Mouse (Mus musculus) hindbrain, postnatal 0 days (tissue): ENCODE measurements at regions not wholly inside any gene's neighbourhood (a gene's known extent, or its start where the extent isn't known, plus 50 kb on each side); places are given as distances from the start of the nearest gene placed in this dataset.
A peak's percentile ranks its signal among the peaks of the same experiment; 100 is the strongest.

Source experiments
- ATAC-seq: fragments of 200-750 bp; cut with Nextera tagmentation; 2 replicates; pipeline ENCODE4 v1.8.0; 2017; ENCODE audit warnings: mild to moderate bottlenecking, moderate TSS enrichment, moderate library complexity
- DNase-seq: peaks from one replicate; pipeline ENCODE4 v3.0.0-alpha.2; 2015; ENCODE audit warnings: low spot score
- H3K27ac ChIP-seq: fragments of 300-500 bp; sonication (generic); 2 replicates; pipeline ENCODE4 v1.5.1; 2014; ENCODE audit warnings: mild to moderate bottlenecking
- H3K27me3 ChIP-seq: fragments of 300-500 bp; sonication (generic); 2 replicates; pipeline ENCODE4 v1.6.1; 2014; ENCODE audit warnings: low read length, mixed read lengths; ENCODE audit not compliant: insufficient read depth
- H3K36me3 ChIP-seq: fragments of 300-500 bp; sonication (generic); 2 replicates; pipeline ENCODE4 v1.6.1; 2014; ENCODE audit warnings: low read length, mixed read lengths; ENCODE audit not compliant: insufficient read depth
- H3K4me1 ChIP-seq: fragments of 300-500 bp; sonication (generic); 2 replicates; pipeline ENCODE4 v1.6.1; 2014; ENCODE audit warnings: antibody characterized with exemption, low read length, mixed read lengths; ENCODE audit not compliant: insufficient read depth
- H3K4me2 ChIP-seq: fragments of 300-500 bp; sonication (generic); 2 replicates; pipeline ENCODE4 v1.6.1; 2014; ENCODE audit warnings: low read depth, mild to moderate bottlenecking, low read length, moderate library complexity, mixed read lengths
- H3K4me3 ChIP-seq: fragments of 300-500 bp; sonication (generic); 2 replicates; pipeline ENCODE4 v1.5.1; 2014; ENCODE audit warnings: low read length
- H3K9ac ChIP-seq: fragments of 300-500 bp; sonication (generic); replicated peaks from 2 replicates; pipeline ENCODE4 v1.6.1; 2014; ENCODE audit warnings: mild to moderate bottlenecking, low read length, moderate library complexity, mixed read lengths
- H3K9me3 ChIP-seq: fragments of 300-500 bp; sonication (generic); 2 replicates; pipeline ENCODE4 v1.6.1; 2016; ENCODE audit warnings: low read length, mixed read lengths
- CTCF ChIP-seq: IDR thresholded peaks from 2 replicates; pipeline ENCODE4 v1.5.1; 2016; ENCODE audit warnings: antibody characterized with exemption, control low read depth, low read depth
- WGBS: fragments of 180-500 bp; shearing (Covaris S2); extraction: QIAGEN DNeasy Blood & Tissue Kit; methylation state at CpG from one replicate; pipeline ENCODE4 v1.1.7; 2014; 5-methylcytosine and 5-hydroxymethylcytosine counted together

GRCm38 (mm10) chr15:88379342-88379741, 220.8 kb upstream of the Zdhhc25 start:
- Histone ChIP-seq H3K4me3 (no peak overlapping the region), H3K27ac (no peak overlapping the region), H3K27me3 (0 out of 2 replicates have a peak, but pooled peaks cover 4% of the 10 kb centered on the region), H3K36me3 (no peaks in the 10 kb centered on the region), H3K9me3 (no peaks in the 10 kb centered on the region), H3K4me1 (no peaks in the 10 kb centered on the region), H3K9ac (no peak overlapping the region), H3K4me2 (no peak overlapping the region)
- no peak for TF ChIP-seq CTCF
- WGBS: 71% methylated on average over 7 of the region's 7 CpGs
- DNase-seq (no peak), ATAC-seq (no peak)

DNA sequence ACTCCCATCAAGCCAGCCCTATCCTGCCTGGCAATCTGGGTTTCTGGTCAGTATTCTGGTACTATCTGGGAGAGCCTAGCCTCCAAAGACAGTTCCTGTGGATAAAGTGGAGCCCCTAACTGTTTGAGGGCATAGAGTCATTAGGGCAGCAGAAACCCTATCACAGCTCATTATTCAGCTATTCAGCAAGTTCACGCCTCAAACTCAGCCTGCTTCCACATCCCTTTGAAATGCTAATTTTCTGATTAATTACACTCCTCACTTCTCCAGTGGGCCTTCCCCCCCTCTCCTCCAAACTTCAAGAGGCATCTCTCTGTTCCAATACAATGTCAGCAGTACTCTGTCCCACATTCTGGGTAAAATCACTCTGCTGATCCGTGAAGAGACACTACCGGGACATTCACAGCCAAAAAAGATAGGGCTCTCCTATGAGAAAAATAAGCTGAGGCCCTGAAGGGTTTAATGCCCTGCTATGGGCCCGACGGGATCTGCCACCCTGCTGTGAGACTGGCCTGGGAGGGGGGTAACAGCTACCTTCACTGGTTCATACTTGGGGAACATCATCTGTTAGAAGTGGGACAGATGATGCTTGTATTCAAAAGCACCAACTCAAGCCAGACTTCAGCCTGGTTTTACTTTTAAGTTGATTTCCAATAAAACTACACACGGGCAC, 220.0 kb upstream of the Zdhhc25 start:
- ATAC-seq: no peak
- no peaks in the 10 kb centered on the region for H3K36me3 ChIP-seq
- H3K27me3 ChIP-seq: 0 out of 2 replicates have a peak, but pooled peaks cover 4% of the 10 kb centered on the region
- no peak for DNase-seq
- no peaks in the 10 kb centered on the region for H3K9me3 ChIP-seq
- H3K9ac ChIP-seq: no peak overlapping the region
- H3K27ac ChIP-seq: no peak overlapping the region
- TF ChIP-seq CTCF: no peak
- H3K4me2 ChIP-seq: no peak overlapping the region
- no peaks in the 10 kb centered on the region for H3K4me1 ChIP-seq
- no peak overlapping the region for H3K4me3 ChIP-seq
- 24% methylated on average over 6 of the region's 6 CpGs for WGBS

DNA sequence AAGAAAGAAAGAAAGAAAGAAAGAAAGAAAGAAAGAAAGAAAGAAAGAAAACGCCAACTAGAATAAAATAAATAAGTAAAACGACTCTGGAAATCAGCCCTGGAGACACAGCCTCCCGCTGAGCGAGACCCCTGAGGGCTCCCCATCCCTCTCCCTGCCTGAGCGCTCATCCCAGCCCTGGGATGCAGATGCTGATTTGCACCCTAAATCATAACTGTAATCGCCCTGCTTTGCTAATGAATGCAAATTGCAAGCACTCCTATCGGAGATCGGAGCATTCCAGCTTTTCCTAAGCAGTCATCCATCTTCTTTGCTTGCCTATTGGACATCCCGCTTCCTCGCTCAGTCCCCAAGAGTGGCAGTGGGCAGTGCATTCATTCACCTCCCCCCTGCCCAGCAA, 218.7 kb upstream of the Zdhhc25 start:
- Histone ChIP-seq H3K27me3 (0 out of 2 replicates have a peak, but pooled peaks cover 4% of the 10 kb centered on the region), H3K9ac (no peak overlapping the region), H3K4me3 (no peak overlapping the region), H3K4me1 (no peaks in the 10 kb centered on the region), H3K9me3 (no peaks in the 10 kb centered on the region), H3K27ac (no peak overlapping the region), H3K4me2 (no peak overlapping the region), H3K36me3 (no peaks in the 10 kb centered on the region)
- no peak for DNase-seq
- 25% methylated on average over 10 of the region's 10 CpGs for WGBS
- ATAC-seq: no peak
- no peak for TF ChIP-seq CTCF

DNA sequence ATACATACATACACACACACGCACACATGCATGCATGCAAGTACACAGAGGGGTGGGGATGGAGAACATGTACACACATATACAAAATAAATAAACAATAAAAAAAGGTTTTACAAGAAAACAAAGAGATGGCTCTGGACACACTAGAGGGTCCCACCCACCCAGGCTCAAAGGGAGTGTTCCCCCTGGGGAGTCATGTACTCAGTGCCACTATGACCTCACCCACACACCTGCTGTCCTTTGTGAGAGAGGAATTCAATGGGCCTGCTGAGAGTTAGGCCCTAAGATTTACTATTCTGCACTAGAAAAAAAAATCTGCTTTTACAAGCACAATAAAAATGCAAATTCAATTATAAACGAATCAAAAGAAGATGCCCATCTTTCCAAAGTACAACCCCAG, 214.2 kb upstream of the Zdhhc25 start:
- Histone ChIP-seq H3K27ac (no peak overlapping the region), H3K36me3 (no peaks in the 10 kb centered on the region), H3K4me2 (no peak overlapping the region), H3K4me1 (no peaks in the 10 kb centered on the region), H3K4me3 (no peak overlapping the region), H3K9ac (no peak overlapping the region), H3K27me3 (0 out of 2 replicates have a peak, but pooled peaks cover 4% of the 10 kb centered on the region), H3K9me3 (no peaks in the 10 kb centered on the region)
- ATAC-seq: no peak
- 70% methylated on average over 2 of the region's 2 CpGs for WGBS
- no peak for TF ChIP-seq CTCF
- no peak for DNase-seq

DNA sequence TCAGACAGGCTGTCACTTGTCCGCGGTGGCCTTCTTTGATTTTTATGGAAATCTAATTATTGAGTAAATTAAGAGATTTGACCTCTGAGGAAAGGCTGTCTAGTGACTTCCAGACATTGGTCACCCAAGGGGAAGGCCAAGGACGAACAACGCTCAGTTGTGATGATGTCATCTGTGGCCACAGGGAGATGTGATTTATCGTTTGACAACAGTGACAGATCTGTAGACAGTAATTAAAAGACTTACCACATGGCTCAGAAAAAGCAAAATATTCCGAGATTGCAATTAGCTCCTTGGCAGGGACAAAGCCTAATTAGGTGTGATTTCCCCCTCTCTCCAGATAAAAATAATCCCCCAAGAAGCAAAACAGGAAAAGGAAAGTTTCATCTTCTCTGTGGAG, 213.4 kb upstream of the Zdhhc25 start:
- H3K9ac ChIP-seq: no peak overlapping the region
- H3K9me3 ChIP-seq: no peaks in the 10 kb centered on the region
- no peak overlapping the region for H3K4me3 ChIP-seq
- WGBS: 51% methylated on average over 6 of the region's 6 CpGs
- no peak for TF ChIP-seq CTCF
- DNase-seq (no peak), ATAC-seq (no peak)
- H3K36me3 ChIP-seq: no peaks in the 10 kb centered on the region
- H3K27ac ChIP-seq: no peak overlapping the region
- H3K4me2 ChIP-seq: no peak overlapping the region
- no peaks in the 10 kb centered on the region for H3K4me1 ChIP-seq
- H3K27me3 ChIP-seq: 0 out of 2 replicates have a peak, but pooled peaks cover 4% of the 10 kb centered on the region

DNA sequence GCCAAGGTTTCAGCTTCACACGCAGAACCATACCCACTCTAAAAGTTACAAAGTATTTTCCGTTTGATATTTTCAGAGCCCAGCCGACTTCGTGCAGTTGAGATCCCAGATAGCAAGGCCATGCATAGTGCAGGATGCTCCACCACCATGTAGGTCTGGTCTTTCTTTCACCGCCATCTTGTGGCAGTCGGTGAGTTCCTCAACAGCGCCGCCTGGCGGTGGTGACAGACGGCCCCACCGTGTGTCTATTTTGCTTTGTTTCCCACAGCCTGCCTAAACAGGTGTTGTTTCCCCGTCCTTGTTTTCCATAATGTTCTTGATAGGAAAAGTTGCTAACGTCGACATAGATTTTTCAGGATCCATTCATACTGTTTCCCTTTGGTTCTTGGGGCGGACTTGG, 208.3 kb upstream of the Zdhhc25 start:
- no peak overlapping the region for H3K27ac ChIP-seq
- no peak overlapping the region for H3K9ac ChIP-seq
- no peak overlapping the region for H3K4me3 ChIP-seq
- ATAC-seq (no peak), DNase-seq (no peak)
- no peaks in the 10 kb centered on the region for H3K27me3 ChIP-seq
- WGBS: 85% methylated on average over 15 of the region's 15 CpGs
- H3K4me2 ChIP-seq: no peak overlapping the region
- H3K36me3 ChIP-seq: no peaks in the 10 kb centered on the region
- H3K9me3 ChIP-seq: no peaks in the 10 kb centered on the region
- peak; percentile 40; the same call in 1 of the 2 replicates for TF ChIP-seq CTCF
- H3K4me1 ChIP-seq: no peaks in the 10 kb centered on the region

GRCm38 (mm10) chr15:88399064-88399463, 201.0 kb upstream of the Zdhhc25 start:
- Histone ChIP-seq H3K4me1 (no peaks in the 10 kb centered on the region), H3K36me3 (no peaks in the 10 kb centered on the region), H3K27me3 (no peaks in the 10 kb centered on the region), H3K4me2 (no peak overlapping the region), H3K9me3 (no peaks in the 10 kb centered on the region), H3K4me3 (no peak overlapping the region), H3K9ac (no peak overlapping the region), H3K27ac (no peak overlapping the region)
- DNase-seq (peak; percentile 65), ATAC-seq (peak; percentile 32; the same call in 1 of the 2 replicates)
- WGBS: 30% methylated on average over 5 of the region's 5 CpGs
- peak; percentile 59 for TF ChIP-seq CTCF
